In genomic region chr8:18506158-18507022, GRCm38 (mm10) we compare ENCODE assay signal across 12 mouse cellular contexts.
A peak's percentile ranks its signal among the peaks of the same experiment; 100 is the strongest.
DNase-seq lines count a peak whose midpoint lies in the region; ATAC-seq lines count a peak whose summit lies in the region.
"Had no signal": no experiment of that assay in that cellular context is flagged by ENCODE, and none has a peak within 500 bp of the region (broad histone marks: within the 10 kb centered on the region; RNA-seq: fewer than 3 reads in every experiment).

No protein-coding gene starts in this region.

- no peaks in the 10 kb centered on the region for H3K4me1 ChIP-seq in hindbrain, embryonic 11.5 days (replicated peaks; ENCODE audit: control insufficient read depth, insufficient read depth, low read length)
- no peaks in the 10 kb centered on the region for H3K4me1 ChIP-seq in hindbrain, embryonic 12.5 days
- H3K4me1 ChIP-seq in neural tube, embryonic 14.5 days (ENCODE audit: control insufficient read depth, insufficient read depth, low read length) = no peaks in the 10 kb centered on the region
- H3K4me1 ChIP-seq: midbrain, embryonic 13.5 days had no signal

- H3K4me2 ChIP-seq in hindbrain, embryonic 11.5 days (replicated peaks; ENCODE audit: low read depth, low read length) = no peak overlapping the region
- no peak overlapping the region for H3K4me2 ChIP-seq in hindbrain, embryonic 12.5 days (replicated peaks)
- H3K4me2 ChIP-seq in neural tube, embryonic 14.5 days (ENCODE audit: low read depth, low read length) = no peak overlapping the region
- H3K4me2 ChIP-seq: midbrain, embryonic 13.5 days had no signal

- no peak for ATAC-seq in hindbrain, embryonic 11.5 days (ENCODE audit: low FRiP score)
- no peak for ATAC-seq in hindbrain, embryonic 12.5 days (ENCODE audit: low FRiP score)
- peak; percentile 44; the same call in 1 of the 2 replicates for ATAC-seq in neural tube, embryonic 14.5 days (ENCODE audit: low read depth)
- ATAC-seq: intestine, embryonic 16.5 days; midbrain, embryonic 13.5 days had no signal

- 85% methylated on average over 13 of the region's 13 CpGs for WGBS in hindbrain, embryonic 11.5 days
- 80% methylated on average over 13 of the region's 13 CpGs for WGBS in hindbrain, embryonic 12.5 days
- 78% methylated on average over 13 of the region's 13 CpGs for WGBS in neural tube, embryonic 14.5 days

- no peaks in the 10 kb centered on the region for H3K27me3 ChIP-seq in hindbrain, embryonic 11.5 days (ENCODE audit: control insufficient read depth, insufficient read depth, low read length)
- H3K27me3 ChIP-seq in hindbrain, embryonic 12.5 days = no peaks in the 10 kb centered on the region
- no peaks in the 10 kb centered on the region for H3K27me3 ChIP-seq in neural tube, embryonic 14.5 days (ENCODE audit: control insufficient read depth, insufficient read depth, low read length)
- H3K27me3 ChIP-seq: midbrain, embryonic 13.5 days had no signal

- DNase-seq in hindbrain, embryonic 11.5 days (ENCODE audit: low spot score) = peak; percentile 4
- no peak for DNase-seq in neural tube, embryonic 10.5 days (ENCODE audit: extremely low spot score, low spot score)
- DNase-seq in layer of hippocampus, adult 11-12 months (ENCODE audit: low spot score) = peak; percentile 55
- peak; percentile 70 for DNase-seq in retina, postnatal 1 day
- no peak for DNase-seq in spleen, adult 12 weeks (ENCODE audit: low spot score)
- no peak for DNase-seq in cerebellum, adult 9-10 months
- DNase-seq: cerebellum, adult 8-10 months had no signal

- no peaks in the 10 kb centered on the region for H3K36me3 ChIP-seq in hindbrain, embryonic 11.5 days (ENCODE audit: control insufficient read depth, insufficient read depth, low read length)
- H3K36me3 ChIP-seq in hindbrain, embryonic 12.5 days = no peaks in the 10 kb centered on the region
- no peaks in the 10 kb centered on the region for H3K36me3 ChIP-seq in neural tube, embryonic 14.5 days (ENCODE audit: control insufficient read depth, insufficient read depth, low read length)
- H3K36me3 ChIP-seq: midbrain, embryonic 13.5 days had no signal

- H3K9ac ChIP-seq in hindbrain, embryonic 11.5 days (ENCODE audit: low read depth, low read length) = no peak overlapping the region
- H3K9ac ChIP-seq in hindbrain, embryonic 12.5 days = no peak overlapping the region
- no peak overlapping the region for H3K9ac ChIP-seq in neural tube, embryonic 14.5 days (replicated peaks; ENCODE audit: low read depth, low read length)
- H3K9ac ChIP-seq: midbrain, embryonic 13.5 days had no signal

- no peaks in the 10 kb centered on the region for H3K9me3 ChIP-seq in hindbrain, embryonic 11.5 days (ENCODE audit: control insufficient read depth, low read length)
- no peaks in the 10 kb centered on the region for H3K9me3 ChIP-seq in hindbrain, embryonic 12.5 days (replicated peaks)
- no peaks in the 10 kb centered on the region for H3K9me3 ChIP-seq in neural tube, embryonic 14.5 days (ENCODE audit: control insufficient read depth, low read length)

- H3K27ac ChIP-seq in hindbrain, embryonic 11.5 days (ENCODE audit: low read depth, low read length) = no peak overlapping the region
- H3K27ac ChIP-seq in hindbrain, embryonic 12.5 days = no peak overlapping the region
- no peak overlapping the region for H3K27ac ChIP-seq in neural tube, embryonic 14.5 days (ENCODE audit: low read depth, low read length)
- H3K27ac ChIP-seq: midbrain, embryonic 13.5 days had no signal

- no peak overlapping the region for H3K4me3 ChIP-seq in hindbrain, embryonic 11.5 days (ENCODE audit: low read depth, low read length)
- H3K4me3 ChIP-seq in hindbrain, embryonic 12.5 days = no peak overlapping the region
- no peak overlapping the region for H3K4me3 ChIP-seq in neural tube, embryonic 14.5 days (ENCODE audit: low read depth, low read length)
- H3K4me3 ChIP-seq: erythroblast, embryonic 14.5 days; midbrain, embryonic 13.5 days had no signal

Comparison
In these comparisons a context has a peak if more than half of its experiments do, and no peak if none do; other contexts are left out.
1. DNase-seq: peak in hindbrain, embryonic 11.5 days (single experiment), layer of hippocampus, adult 11-12 months (single experiment) and retina, postnatal 1 day (single experiment); none in neural tube, embryonic 10.5 days (single experiment), spleen, adult 12 weeks (single experiment) and cerebellum, adult 9-10 months (single experiment).